Comparison of ENCODE assay signal across 8 mouse cellular contexts in genomic region chr1:131493966-131494898, GRCm38 (mm10). TPM values are rescaled to one million over a fixed set of nuclear protein-coding genes. Genes with fewer than 3 reads are reported as not detected.
A peak's percentile ranks its signal among the peaks of the same experiment; 100 is the strongest.
DNase-seq lines count a peak whose midpoint lies in the region; ATAC-seq lines count a peak whose summit lies in the region.
"Had no signal": no experiment of that assay in that cellular context is flagged by ENCODE, and none has a peak within 500 bp of the region (broad histone marks: within the 10 kb centered on the region; RNA-seq: fewer than 3 reads in every experiment).

No protein-coding gene starts in this region.

- no peaks in the 10 kb centered on the region for H3K36me3 ChIP-seq in kidney, embryonic 16.5 days (ENCODE audit: insufficient read depth, low read length)

- H3K27me3 ChIP-seq in kidney, embryonic 16.5 days (ENCODE audit: insufficient read depth, low read length) = no peaks in the 10 kb centered on the region

- H3K4me2 ChIP-seq in kidney, embryonic 16.5 days (replicated peaks; ENCODE audit: low read depth, low read length) = no peak overlapping the region

- 65% methylated on average over 4 of the region's 4 CpGs for WGBS in kidney, embryonic 16.5 days

- H3K4me1 ChIP-seq in kidney, embryonic 16.5 days (ENCODE audit: insufficient read depth, low read length) = peaks cover 27% of the 10 kb centered on the region

- DNase-seq in kidney, adult 9 months = peak; percentile 32
- DNase-seq in right cerebral cortex, adult 2 months (ENCODE audit: low spot score in 2 of 2) = peak; percentile 37 to 39
- DNase-seq in right cerebral cortex, postnatal 36 days (ENCODE audit: low spot score in 2 of 2) = no peak
- peak; percentile 39 to 57 for DNase-seq in cerebellum, adult 18-20 months
- peak; percentile 55 for DNase-seq in testis, postnatal 10 days (ENCODE audit: low spot score)
- no peak for DNase-seq in urinary bladder, postnatal 25 days (ENCODE audit: low spot score)

- no peak for ATAC-seq in kidney, embryonic 16.5 days (ENCODE audit: low FRiP score, low TSS enrichment)
- ATAC-seq: forebrain, embryonic 16.5 days had no signal

- H3K27ac ChIP-seq in kidney, embryonic 16.5 days (ENCODE audit: low read length) = no peak overlapping the region

- H3K9ac ChIP-seq in kidney, embryonic 16.5 days (replicated peaks; ENCODE audit: low read length) = no peak overlapping the region

- H3K4me3 ChIP-seq in kidney, embryonic 16.5 days (ENCODE audit: low read length) = no peak overlapping the region

- no peaks in the 10 kb centered on the region for H3K9me3 ChIP-seq in kidney, embryonic 16.5 days (ENCODE audit: low read length)

RNA-seq across cellular contexts. Expression of gene Srgap2, which starts 32.9 kb away (rescaled TPM):
- 11.5 and 18.1 TPM in 2 replicates for polyA plus RNA-seq in kidney, embryonic 16.5 days (2015; fragmentation: Nextera tagmentation; extraction: Ambion mirVana)

RNA-seq across cellular contexts. Expression of gene Fam72a, which starts 33.5 kb away (rescaled TPM):
- polyA plus RNA-seq in kidney, embryonic 16.5 days (2015; fragmentation: Nextera tagmentation; extraction: Ambion mirVana) = 2.1 and 2.6 TPM in 2 replicates

Comparison
In these comparisons a context has a peak if more than half of its experiments do, and no peak if none do; other contexts are left out.
1. DNase-seq: peak in kidney, adult 9 months (single experiment), right cerebral cortex, adult 2 months (2 of 2), cerebellum, adult 18-20 months (2 of 2) and testis, postnatal 10 days (single experiment); none in right cerebral cortex, postnatal 36 days (0 of 2) and urinary bladder, postnatal 25 days (single experiment).